Mouse (Mus musculus) cortical plate, adult 2 months (tissue): ENCODE measurements at regions not wholly inside any gene's neighbourhood (a gene's known extent, or its start where the extent isn't known, plus 50 kb on each side); places are given as distances from the start of the nearest gene placed in this dataset.

Experiments
- CTCF ChIP-seq: fragments of 200-500 bp; IDR thresholded peaks from 2 replicates; pipeline ENCODE4 v1.5.1; 2011; ENCODE audit warnings: mild to moderate bottlenecking, control low read depth, low read length; ENCODE audit not compliant: insufficient read depth; ENCODE audit errors: extremely low read depth
- POLR2A ChIP-seq: fragments of 200-500 bp; IDR thresholded peaks from 2 replicates; pipeline ENCODE4 v1.6.1; 2011; ENCODE audit warnings: mild to moderate bottlenecking, low read length, control low read depth; ENCODE audit not compliant: insufficient read depth; ENCODE audit errors: extremely low read depth

DNA sequence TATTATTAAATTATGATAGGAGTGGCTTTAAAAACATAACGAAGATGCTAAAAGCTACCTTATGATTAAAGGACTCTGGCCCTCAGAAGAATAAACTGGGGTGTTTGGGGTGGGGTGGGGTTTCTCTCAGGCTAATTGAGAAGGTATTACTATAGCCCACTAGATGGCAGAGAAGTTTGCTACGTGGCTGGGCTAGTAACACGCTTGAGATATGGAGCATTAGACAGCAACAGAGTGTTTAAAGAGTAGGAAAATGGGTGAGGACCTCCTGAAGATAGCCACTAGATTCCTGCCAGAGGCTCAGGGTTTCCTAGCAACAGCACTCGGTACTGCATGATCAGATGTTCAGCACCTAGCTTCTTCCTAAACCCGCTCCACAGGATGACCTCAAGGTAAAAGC is 76.7 kb upstream of the Gpc5 start:
- TF ChIP-seq CTCF: no peak
- no peak for TF ChIP-seq POLR2A
